Mouse (Mus musculus) kidney, embryonic 16.5 days (tissue): Measurements from ENCODE around the gene Tmem248. TPM values are rescaled to one million over a fixed set of nuclear protein-coding genes. Genes with fewer than 3 reads are reported as not detected.

ENCODE experiments used
- ATAC-seq: fragments of 200-750 bp; cut with Nextera tagmentation; 2 replicates; pipeline ENCODE4 v1.8.0; 2017; ENCODE audit warnings: moderate TSS enrichment; ENCODE audit not compliant: low FRiP score, low TSS enrichment
- H3K27ac ChIP-seq: fragments of 300-500 bp; sonication (generic); 2 replicates; pipeline ENCODE4 v1.5.1; 2014; ENCODE audit warnings: low read length
- H3K27me3 ChIP-seq: fragments of 300-500 bp; sonication (generic); 2 replicates; pipeline ENCODE4 v1.6.1; 2014; ENCODE audit warnings: low read length, control low read depth, mixed read lengths; ENCODE audit not compliant: insufficient read depth
- H3K36me3 ChIP-seq: fragments of 300-500 bp; sonication (generic); 2 replicates; pipeline ENCODE4 v1.6.1; 2014; ENCODE audit warnings: low read length, control low read depth, mixed read lengths; ENCODE audit not compliant: insufficient read depth
- H3K4me1 ChIP-seq: fragments of 300-500 bp; sonication (generic); 2 replicates; pipeline ENCODE4 v1.6.1; 2014; ENCODE audit warnings: low read length, control low read depth, mixed read lengths; ENCODE audit not compliant: insufficient read depth
- H3K4me2 ChIP-seq: fragments of 300-500 bp; sonication (generic); replicated peaks from 2 replicates; pipeline ENCODE4 v1.6.1; 2014; ENCODE audit warnings: low read depth, low read length
- H3K4me3 ChIP-seq: fragments of 300-500 bp; sonication (generic); 2 replicates; pipeline ENCODE4 v1.5.1; 2014; ENCODE audit warnings: mild to moderate bottlenecking, low read length
- H3K9ac ChIP-seq: fragments of 300-500 bp; sonication (generic); replicated peaks from 2 replicates; pipeline ENCODE4 v1.6.1; 2014; ENCODE audit warnings: low read length
- H3K9me3 ChIP-seq: fragments of 300-500 bp; sonication (generic); 2 replicates; pipeline ENCODE4 v1.6.1; 2016; ENCODE audit warnings: low read length, control low read depth
- WGBS: fragments of 180-500 bp; shearing (Covaris S2); extraction: QIAGEN DNeasy Blood & Tissue Kit; methylation state at CpG from one replicate; pipeline ENCODE4 v1.1.7; 2014; 5-methylcytosine and 5-hydroxymethylcytosine counted together
- polyA plus RNA-seq: library from polyadenylated mRNA; unstranded; fragments of >200 nt; fragmentation: Nextera tagmentation; extraction: Ambion mirVana; gene quantifications from 2 replicates; pipeline ENCODE4 v1.2.1, GENCODE M21; 2015

The Tmem248 gene
- polyA plus RNA-seq, 1 experiment from 2014 or later, result 33.4 TPM

DNA sequence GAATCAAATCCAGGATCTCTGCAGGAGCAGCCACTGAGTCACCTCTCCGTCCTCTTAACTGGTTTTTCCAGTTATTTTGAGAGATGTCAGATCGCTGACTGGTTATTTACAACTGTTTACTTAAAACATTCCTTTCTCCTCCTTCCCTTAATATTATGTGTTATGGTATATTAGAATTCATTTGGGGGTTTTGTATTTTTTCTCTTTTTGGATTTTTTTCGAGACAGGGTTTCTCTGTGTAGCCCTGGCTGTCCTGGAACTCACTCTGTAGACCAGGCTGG, 34.4 kb upstream of the Tmem248 start:
- Histone ChIP-seq H3K27ac (no peak overlapping the region), H3K4me3 (no peak overlapping the region), H3K9me3 (no peaks in the 10 kb centered on the region), H3K36me3 (peaks cover 1% of the 10 kb centered on the region; the same call in 1 of the 2 replicates), H3K27me3 (no peaks in the 10 kb centered on the region), H3K9ac (no peak overlapping the region), H3K4me2 (no peak overlapping the region), H3K4me1 (peaks cover 9% of the 10 kb centered on the region; the same call in 1 of the 2 replicates)
- ATAC-seq, result no peak
- 66% methylated on average over 3 of the region's 3 CpGs for WGBS

DNA sequence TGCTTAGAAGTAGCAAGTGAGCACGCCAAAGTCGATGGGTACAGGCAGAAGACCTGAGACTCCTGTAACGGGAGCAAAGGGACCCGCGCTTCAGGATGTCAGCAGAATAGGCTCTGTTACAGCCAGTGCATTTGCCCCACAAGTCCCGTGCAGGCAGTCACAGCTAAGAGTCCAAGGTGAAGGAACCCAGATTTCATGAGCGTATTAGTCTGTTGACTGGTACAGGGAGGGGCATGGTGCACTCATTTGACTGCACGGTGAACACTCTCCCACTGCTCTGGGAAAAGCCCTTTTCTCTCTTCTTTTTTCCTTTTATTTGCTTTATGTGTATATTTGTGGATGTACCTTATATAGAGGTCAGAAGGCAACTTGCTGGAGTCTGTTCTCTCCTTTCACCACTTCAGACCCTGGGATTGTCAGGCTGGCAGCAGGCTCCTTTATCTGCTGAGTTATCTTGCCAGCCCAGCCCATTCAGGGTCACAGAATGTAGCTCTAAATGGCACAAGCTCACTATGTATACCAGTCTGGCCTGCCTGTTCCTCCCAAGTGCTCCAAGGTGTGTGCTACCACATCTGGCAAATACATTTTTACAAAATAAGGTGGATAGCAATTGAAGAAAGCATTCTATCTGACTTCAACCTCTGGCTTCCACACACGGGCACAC, 32.6 kb upstream of the Tmem248 start:
- Histone ChIP-seq H3K27ac (no peak overlapping the region), H3K36me3 (peaks cover 3% of the 10 kb centered on the region), H3K9me3 (no peaks in the 10 kb centered on the region), H3K27me3 (no peaks in the 10 kb centered on the region), H3K4me2 (no peak overlapping the region), H3K4me3 (no peak overlapping the region), H3K4me1 (peaks cover 4% of the 10 kb centered on the region; the same call in 1 of the 2 replicates), H3K9ac (no peak overlapping the region)
- ATAC-seq, result no peak
- 88% methylated on average over 9 of the region's 9 CpGs for WGBS

DNA sequence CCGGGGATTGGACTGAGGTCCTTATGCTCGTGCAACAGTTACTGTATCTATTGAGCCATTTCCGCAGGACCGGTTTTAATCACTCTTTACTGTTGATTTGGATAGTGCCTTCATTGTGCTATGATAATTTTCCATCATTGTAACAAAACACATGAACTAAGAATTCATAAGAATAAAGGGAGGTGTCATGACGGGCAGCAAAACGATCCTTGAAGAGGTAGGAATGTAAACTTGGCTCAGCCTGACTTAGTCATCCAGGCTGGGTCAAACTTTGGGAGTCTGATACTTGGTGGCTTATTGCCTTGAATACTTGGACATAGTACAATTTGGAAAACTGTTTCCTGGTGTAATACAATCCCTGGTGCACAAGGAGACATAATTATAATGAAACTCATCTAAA, 31.6 kb upstream of the Tmem248 start:
- ATAC-seq, result no peak
- Histone ChIP-seq H3K4me3 (no peak overlapping the region), H3K9me3 (no peaks in the 10 kb centered on the region), H3K36me3 (peaks cover 12% of the 10 kb centered on the region), H3K4me2 (no peak overlapping the region), H3K27ac (no peak overlapping the region), H3K4me1 (peaks cover 4% of the 10 kb centered on the region; the same call in 1 of the 2 replicates), H3K27me3 (no peaks in the 10 kb centered on the region), H3K9ac (no peak overlapping the region)
- WGBS, result 79% methylated on average over 6 of the region's 6 CpGs

DNA sequence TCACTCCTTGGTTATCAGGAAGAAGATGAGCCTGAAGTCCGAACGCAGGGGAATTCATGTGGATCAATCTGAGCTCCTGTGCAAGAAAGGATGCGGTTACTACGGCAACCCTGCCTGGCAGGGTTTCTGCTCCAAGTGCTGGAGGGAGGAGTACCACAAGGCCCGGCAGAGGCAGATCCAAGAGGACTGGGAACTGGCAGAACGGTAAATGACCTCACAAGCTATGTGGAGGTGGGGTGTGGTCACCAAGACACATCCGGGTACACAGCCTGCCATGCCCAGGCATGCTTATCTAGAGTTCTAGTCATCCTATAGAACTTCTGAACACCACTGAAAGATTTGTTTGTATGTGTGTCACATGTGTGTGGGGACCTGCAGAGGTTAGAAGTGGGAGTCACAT, 29.5 kb upstream of the Tmem248 start:
- no peak overlapping the region for H3K9ac ChIP-seq
- H3K27ac ChIP-seq, result no peak overlapping the region
- H3K36me3 ChIP-seq, result peaks cover 19% of the 10 kb centered on the region
- H3K27me3 ChIP-seq, result no peaks in the 10 kb centered on the region
- WGBS, result 74% methylated on average over 7 of the region's 7 CpGs
- H3K4me3 ChIP-seq, result no peak overlapping the region
- ATAC-seq, result no peak
- H3K4me1 ChIP-seq, result no peaks in the 10 kb centered on the region; the same call in 1 of the 2 replicates
- no peaks in the 10 kb centered on the region for H3K9me3 ChIP-seq
- H3K4me2 ChIP-seq, result no peak overlapping the region

DNA sequence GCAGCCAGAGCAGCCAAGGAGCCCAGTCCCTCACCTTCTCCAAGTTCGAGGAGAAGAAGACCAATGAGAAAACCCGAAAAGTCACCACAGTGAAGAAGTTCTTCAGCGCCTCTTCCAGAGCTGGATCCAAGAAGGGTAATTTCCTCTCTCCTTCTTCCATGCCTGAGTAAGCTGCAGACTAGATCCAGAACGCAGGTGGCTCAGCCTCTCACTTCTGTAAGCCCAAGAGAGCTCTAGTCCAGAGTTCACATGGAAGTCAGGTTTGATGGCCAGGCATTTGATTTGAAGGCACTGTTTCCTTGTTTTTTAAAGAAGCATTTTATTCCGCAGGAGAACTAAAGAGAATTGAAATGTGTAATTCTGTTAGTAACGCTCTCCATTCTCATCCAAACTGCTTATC, 26.0 kb upstream of the Tmem248 start:
- no peak overlapping the region for H3K4me3 ChIP-seq
- H3K27me3 ChIP-seq, result no peaks in the 10 kb centered on the region
- H3K9me3 ChIP-seq, result no peaks in the 10 kb centered on the region
- H3K36me3 ChIP-seq, result peaks cover 28% of the 10 kb centered on the region
- no peaks in the 10 kb centered on the region for H3K4me1 ChIP-seq
- H3K9ac ChIP-seq, result no peak overlapping the region
- WGBS, result 83% methylated on average over 6 of the region's 6 CpGs
- H3K4me2 ChIP-seq, result no peak overlapping the region
- H3K27ac ChIP-seq, result no peak overlapping the region
- no peak for ATAC-seq

DNA sequence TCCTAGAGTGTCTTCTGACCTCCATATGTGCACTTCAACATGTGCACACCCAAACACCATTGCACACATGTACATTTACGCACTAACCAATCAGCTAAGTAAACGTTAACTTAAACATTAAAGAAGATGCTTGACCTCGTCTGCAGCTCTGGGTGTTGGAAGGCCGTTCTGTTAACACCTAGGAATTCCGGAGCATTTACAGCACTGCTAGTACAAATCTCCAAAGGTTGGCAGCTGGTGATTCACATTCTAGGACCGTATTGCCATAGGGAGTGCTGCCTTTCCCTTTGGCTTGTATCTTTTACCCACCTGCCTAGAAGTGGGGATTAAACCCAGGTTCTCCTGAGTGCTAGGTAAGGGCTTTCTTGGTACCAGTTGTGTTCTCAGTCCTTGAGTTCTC, 25.0 kb upstream of the Tmem248 start:
- ATAC-seq, result no peak
- Histone ChIP-seq H3K4me3 (no peak overlapping the region), H3K4me1 (no peaks in the 10 kb centered on the region), H3K36me3 (peaks cover 28% of the 10 kb centered on the region), H3K9me3 (no peaks in the 10 kb centered on the region), H3K27ac (peak overlapping the region; percentile 32; the same call in 1 of the 2 replicates), H3K27me3 (no peaks in the 10 kb centered on the region), H3K4me2 (no peak overlapping the region), H3K9ac (no peak overlapping the region)
- 67% methylated on average over 6 of the region's 6 CpGs for WGBS

DNA sequence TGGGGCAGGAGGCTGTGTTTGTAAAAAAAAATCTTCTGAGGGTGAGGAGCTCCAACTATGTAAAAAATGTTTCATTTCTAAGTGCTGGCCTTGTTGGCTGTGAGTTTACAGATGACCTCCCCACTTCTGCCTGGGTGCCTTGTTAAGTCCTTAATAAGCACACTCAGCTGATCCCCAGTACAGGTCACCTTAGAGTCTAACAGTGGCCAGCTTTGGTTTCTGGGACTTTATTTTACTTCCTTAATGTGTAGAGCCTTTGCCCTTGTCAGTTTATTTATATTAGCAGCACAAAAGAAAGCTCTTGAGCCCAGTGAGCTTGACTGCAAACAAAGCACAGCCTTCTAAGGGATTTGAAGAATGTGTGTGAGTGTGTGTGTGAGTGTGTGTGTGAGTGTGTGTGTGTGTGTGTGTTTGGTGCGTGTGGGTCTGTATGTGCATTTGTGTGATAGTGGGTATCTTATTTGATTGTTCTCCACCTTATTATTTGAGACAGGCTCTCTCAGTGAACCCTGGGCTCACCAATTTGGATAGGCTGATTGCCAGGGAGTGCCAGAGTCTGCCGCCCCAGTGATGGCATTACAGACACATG, 24.4 kb upstream of the Tmem248 start:
- Histone ChIP-seq H3K4me3 (no peak overlapping the region), H3K4me1 (no peaks in the 10 kb centered on the region), H3K27me3 (no peaks in the 10 kb centered on the region), H3K9me3 (no peaks in the 10 kb centered on the region), H3K4me2 (no peak overlapping the region), H3K27ac (peak overlapping the region; percentile 32), H3K36me3 (peaks cover 27% of the 10 kb centered on the region), H3K9ac (no peak overlapping the region)
- ATAC-seq, result 0 out of 2 replicates have a peak, but pooled peaks have one; percentile 35
- WGBS, result 46% methylated on average over 2 of the region's 2 CpGs

DNA sequence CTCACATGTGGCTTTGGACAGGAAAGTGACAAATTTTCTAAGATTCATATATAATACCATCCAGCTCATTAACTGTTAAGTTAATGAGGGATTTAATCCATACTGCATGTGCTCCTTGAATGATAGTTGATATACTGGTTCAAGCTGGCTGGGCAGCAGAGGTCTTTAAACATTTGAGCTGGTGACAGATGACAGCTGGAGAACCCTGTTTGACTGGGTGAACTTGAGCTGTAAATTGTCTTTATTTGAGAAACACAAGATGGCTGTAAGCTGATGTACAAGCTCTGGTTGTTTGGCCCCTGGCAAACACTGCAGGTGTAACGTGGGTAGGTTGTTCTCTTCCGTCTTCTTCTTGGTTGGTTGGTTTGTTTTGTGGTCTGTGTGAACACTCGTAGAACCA, 23.1 kb upstream of the Tmem248 start:
- Histone ChIP-seq H3K9ac (no peak overlapping the region), H3K27ac (peak overlapping the region; percentile 56; the same call in 1 of the 2 replicates), H3K4me3 (no peak overlapping the region), H3K4me1 (no peaks in the 10 kb centered on the region), H3K4me2 (no peak overlapping the region), H3K27me3 (no peaks in the 10 kb centered on the region), H3K9me3 (no peaks in the 10 kb centered on the region), H3K36me3 (peaks cover 35% of the 10 kb centered on the region)
- 52% methylated on average over 3 of the region's 3 CpGs for WGBS
- no peak for ATAC-seq

DNA sequence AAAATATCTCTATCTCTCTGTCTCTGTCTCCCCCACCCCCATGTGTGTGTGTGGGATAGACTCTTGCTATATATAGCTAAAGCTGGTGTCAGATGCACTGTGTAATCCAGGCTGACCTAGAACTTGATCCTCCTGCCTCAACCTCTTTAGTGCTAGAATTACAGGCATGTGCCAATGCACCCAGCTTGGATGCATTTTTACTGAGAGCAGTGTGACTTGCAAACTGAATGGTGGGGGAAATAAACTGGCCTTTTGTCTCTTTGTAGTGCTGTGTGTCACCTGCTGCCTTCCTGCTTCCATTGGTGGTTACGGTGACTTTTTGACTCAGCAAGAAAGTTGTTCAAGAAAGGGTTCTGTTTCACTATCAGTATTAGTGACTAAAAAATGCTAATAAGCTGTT, 20.6 kb upstream of the Tmem248 start:
- Histone ChIP-seq H3K9ac (no peak overlapping the region), H3K4me2 (no peak overlapping the region), H3K4me1 (no peaks in the 10 kb centered on the region), H3K4me3 (no peak overlapping the region), H3K9me3 (no peaks in the 10 kb centered on the region), H3K27ac (0 out of 2 replicates have a peak overlapping the region, but pooled peaks have one; percentile 11), H3K27me3 (no peaks in the 10 kb centered on the region), H3K36me3 (peaks cover 30% of the 10 kb centered on the region)
- WGBS, result 62% methylated on average over 1 of the region's 1 CpGs
- peak; percentile 36; the same call in 1 of the 2 replicates for ATAC-seq

DNA sequence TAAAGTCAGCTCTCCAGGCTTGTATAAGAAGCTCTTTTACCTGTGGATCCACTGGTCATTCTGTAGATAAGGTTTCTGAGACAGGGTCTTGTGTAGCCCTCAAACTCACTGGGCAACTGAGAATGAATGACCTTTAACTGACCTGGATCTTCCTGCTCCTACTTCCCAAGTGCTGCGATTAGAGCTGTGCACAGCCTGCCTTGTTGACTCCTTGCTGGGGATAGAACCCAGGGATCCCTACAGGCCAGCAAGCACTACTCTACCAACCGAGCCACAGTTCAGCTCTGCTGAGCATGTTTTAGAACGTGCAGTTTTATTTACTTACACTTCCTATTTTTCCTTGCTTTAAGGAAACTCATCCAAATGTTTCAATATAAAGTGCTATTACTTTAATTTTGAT, 19.4 kb upstream of the Tmem248 start:
- WGBS, result 56% methylated on average over 3 of the region's 3 CpGs
- Histone ChIP-seq H3K4me3 (no peak overlapping the region), H3K27ac (0 out of 2 replicates have a peak overlapping the region, but pooled peaks have one; percentile 36), H3K4me1 (no peaks in the 10 kb centered on the region), H3K4me2 (no peak overlapping the region), H3K9me3 (no peaks in the 10 kb centered on the region), H3K36me3 (peaks cover 36% of the 10 kb centered on the region), H3K9ac (no peak overlapping the region), H3K27me3 (no peaks in the 10 kb centered on the region)
- ATAC-seq, result no peak
